14 mouse cellular contexts compared by ENCODE assay signal in the genomic region with DNA sequence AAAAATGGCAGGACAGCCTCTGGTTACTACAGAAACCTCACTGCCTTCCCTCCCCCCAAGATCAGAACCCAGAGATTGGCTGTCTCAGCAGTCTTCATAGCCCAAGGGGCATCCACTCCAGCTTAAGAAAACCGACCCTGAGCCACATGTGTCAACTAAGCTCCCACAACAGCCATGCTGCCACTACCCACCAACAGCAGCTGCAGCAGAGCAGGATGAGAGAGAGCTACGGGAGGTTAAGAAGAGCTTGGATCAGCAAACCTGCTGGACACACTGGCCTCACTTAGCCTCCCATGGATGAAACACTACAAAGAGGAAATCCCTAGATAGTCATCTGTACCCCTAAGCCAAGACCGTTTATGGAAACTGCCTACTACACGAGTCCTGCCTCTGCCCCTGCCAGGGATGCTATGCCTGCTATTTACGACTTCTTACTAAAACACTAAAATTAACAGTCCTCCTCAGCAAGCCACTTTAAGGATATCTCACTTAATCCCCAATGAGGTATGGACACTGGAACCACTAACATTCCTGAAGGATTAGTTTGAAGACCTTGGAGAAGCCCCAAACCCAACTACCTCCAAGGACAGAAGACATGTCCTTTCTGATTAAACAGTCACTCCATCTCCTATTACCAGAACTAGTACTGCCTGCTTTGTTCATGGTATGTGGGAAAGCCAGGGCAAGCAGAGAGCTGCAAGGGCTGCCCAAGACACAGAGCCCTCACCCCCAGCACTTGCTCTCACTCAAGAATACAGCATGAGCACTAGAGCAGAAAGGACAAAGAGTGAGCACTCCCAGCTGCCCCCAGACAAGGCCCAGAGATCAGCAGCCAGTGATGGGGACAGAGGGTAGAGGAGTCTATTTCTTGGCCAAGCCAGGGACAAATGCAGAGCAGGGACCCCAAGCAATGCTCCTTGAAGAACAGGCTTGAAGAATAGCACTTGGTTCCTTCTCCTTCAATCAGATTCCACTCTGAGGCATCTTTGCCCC. TPM values are rescaled to one million over a fixed set of nuclear protein-coding genes. Genes with fewer than 3 reads are reported as not detected.
DNase-seq lines count a peak whose midpoint lies in the region; ATAC-seq lines count a peak whose summit lies in the region.
"Had no signal": no experiment of that assay in that cellular context is flagged by ENCODE, and none has a peak within 500 bp of the region (broad histone marks: within the 10 kb centered on the region; RNA-seq: fewer than 3 reads in every experiment).

No protein-coding gene starts in this region.

- H3K9me3 ChIP-seq in embryonic facial prominence, embryonic 12.5 days = no peaks in the 10 kb centered on the region
- no peaks in the 10 kb centered on the region for H3K9me3 ChIP-seq in embryonic facial prominence, embryonic 10.5 days
- no peaks in the 10 kb centered on the region for H3K9me3 ChIP-seq in heart, embryonic 16.5 days (replicated peaks; ENCODE audit: control insufficient read depth, low read length)
- no peaks in the 10 kb centered on the region for H3K9me3 ChIP-seq in forebrain, embryonic 16.5 days (ENCODE audit: control insufficient read depth, low read length)
- H3K9me3 ChIP-seq: G1E; midbrain, embryonic 15.5 days; neural tube, embryonic 13.5 days had no signal

- DNase-seq in embryonic facial prominence, embryonic 10.5 days (ENCODE audit: low spot score) = no peak
- no peak for DNase-seq in heart, postnatal 10 days
- peak; percentile 61 for DNase-seq in 3134 (ENCODE audit: extremely low read depth, insufficient read length, low spot score)
- no peak for DNase-seq in urinary bladder, postnatal 25 days (ENCODE audit: low spot score)
- DNase-seq: lung, postnatal 4 days had no signal

- H3K9ac ChIP-seq in embryonic facial prominence, embryonic 12.5 days = no peak overlapping the region
- H3K9ac ChIP-seq in heart, embryonic 16.5 days (ENCODE audit: low read length) = no peak overlapping the region
- no peak overlapping the region for H3K9ac ChIP-seq in forebrain, embryonic 16.5 days (replicated peaks; ENCODE audit: low read depth, low read length)
- H3K9ac ChIP-seq: hindbrain, embryonic 14.5 days; midbrain, embryonic 15.5 days; neural tube, embryonic 13.5 days had no signal

- intact Hi-C loops in heart, postnatal 10 days (cut with DNase I) = no loop called here

- H3K4me3 ChIP-seq in embryonic facial prominence, embryonic 12.5 days = no peak overlapping the region
- H3K4me3 ChIP-seq in embryonic facial prominence, embryonic 10.5 days = no peak overlapping the region
- no peak overlapping the region for H3K4me3 ChIP-seq in heart, embryonic 16.5 days (ENCODE audit: low read length)
- no peak overlapping the region for H3K4me3 ChIP-seq in forebrain, embryonic 16.5 days (replicated peaks; ENCODE audit: low read length)
- H3K4me3 ChIP-seq: midbrain, embryonic 15.5 days; neural tube, embryonic 13.5 days had no signal

- H3K27me3 ChIP-seq in embryonic facial prominence, embryonic 12.5 days = no peaks in the 10 kb centered on the region
- H3K27me3 ChIP-seq in embryonic facial prominence, embryonic 10.5 days (replicated peaks; ENCODE audit: low read depth, poor library complexity, severe bottlenecking) = no peaks in the 10 kb centered on the region
- H3K27me3 ChIP-seq in heart, embryonic 16.5 days (ENCODE audit: control insufficient read depth, insufficient read depth, low read length) = no peaks in the 10 kb centered on the region
- H3K27me3 ChIP-seq in forebrain, embryonic 16.5 days (replicated peaks; ENCODE audit: control insufficient read depth, insufficient read depth, low read length) = no peaks in the 10 kb centered on the region
- H3K27me3 ChIP-seq: midbrain, embryonic 15.5 days; neural tube, embryonic 13.5 days had no signal

- H3K4me1 ChIP-seq in embryonic facial prominence, embryonic 12.5 days = peaks cover 7% of the 10 kb centered on the region; the same call in 1 of the 2 replicates
- H3K4me1 ChIP-seq in embryonic facial prominence, embryonic 10.5 days = no peaks in the 10 kb centered on the region
- peaks cover 63% of the 10 kb centered on the region for H3K4me1 ChIP-seq in heart, embryonic 16.5 days (ENCODE audit: control insufficient read depth, insufficient read depth, low read length)
- peaks cover 10% of the 10 kb centered on the region for H3K4me1 ChIP-seq in forebrain, embryonic 16.5 days (replicated peaks; ENCODE audit: control insufficient read depth, insufficient read depth, low read length)
- H3K4me1 ChIP-seq: midbrain, embryonic 15.5 days had no signal

- no peak overlapping the region for H3K27ac ChIP-seq in embryonic facial prominence, embryonic 12.5 days
- no peak overlapping the region for H3K27ac ChIP-seq in embryonic facial prominence, embryonic 10.5 days (replicated peaks)
- H3K27ac ChIP-seq in heart, embryonic 16.5 days (ENCODE audit: low read length) = peak overlapping the region; percentile 22; the same call in 1 of the 2 replicates
- H3K27ac ChIP-seq in forebrain, embryonic 16.5 days (ENCODE audit: low read length) = no peak overlapping the region
- H3K27ac ChIP-seq: hindbrain, embryonic 14.5 days; midbrain, embryonic 15.5 days; neural tube, embryonic 13.5 days had no signal

- no peak overlapping the region for H3K4me2 ChIP-seq in embryonic facial prominence, embryonic 12.5 days (replicated peaks)
- H3K4me2 ChIP-seq in heart, embryonic 16.5 days (ENCODE audit: low read depth, low read length) = no peak overlapping the region
- no peak overlapping the region for H3K4me2 ChIP-seq in forebrain, embryonic 16.5 days (ENCODE audit: low read length)
- H3K4me2 ChIP-seq: hindbrain, embryonic 14.5 days; midbrain, embryonic 15.5 days; neural tube, embryonic 13.5 days had no signal

- peaks cover 98% of the 10 kb centered on the region for H3K36me3 ChIP-seq in embryonic facial prominence, embryonic 12.5 days
- peaks cover 100% of the 10 kb centered on the region for H3K36me3 ChIP-seq in embryonic facial prominence, embryonic 10.5 days (replicated peaks)
- H3K36me3 ChIP-seq in heart, embryonic 16.5 days (ENCODE audit: control insufficient read depth, insufficient read depth) = peaks cover 90% of the 10 kb centered on the region
- peaks cover 35% of the 10 kb centered on the region for H3K36me3 ChIP-seq in forebrain, embryonic 16.5 days (ENCODE audit: control insufficient read depth, insufficient read depth)

- peak; percentile 49; the same call in 1 of the 2 replicates for ATAC-seq in embryonic facial prominence, embryonic 12.5 days (ENCODE audit: insufficient number of reproducible peaks, insufficient read depth, low FRiP score, low TSS enrichment)
- no peak for ATAC-seq in heart, embryonic 16.5 days (replicated peaks; ENCODE audit: extremely low read depth, insufficient read depth, low FRiP score)
- 0 out of 2 replicates have a peak, but pooled peaks have one; percentile 4 for ATAC-seq in forebrain, embryonic 16.5 days
- ATAC-seq in megakaryocyte, adult 5-6 weeks (ENCODE audit: poor library complexity, severe bottlenecking) = no peak
- ATAC-seq: activated CD4-positive, CD25-positive, alpha-beta regulatory T cell, adult 4 months; midbrain, embryonic 15.5 days had no signal

- WGBS in embryonic facial prominence, embryonic 12.5 days = 69% methylated on average over 5 of the region's 5 CpGs
- WGBS in embryonic facial prominence, embryonic 10.5 days = 71% methylated on average over 5 of the region's 5 CpGs
- WGBS in heart, embryonic 16.5 days = 56% methylated on average over 5 of the region's 5 CpGs
- WGBS in forebrain, embryonic 16.5 days = 79% methylated on average over 5 of the region's 5 CpGs

RNA-seq across cellular contexts. Expression of gene Wdr1, which starts 18.3 kb away (rescaled TPM):
- polyA plus RNA-seq in embryonic facial prominence, embryonic 12.5 days (2016; fragmentation: Nextera tagmentation; extraction: Ambion mirVana) = 218 and 219 TPM in 2 replicates
- 200 and 203 TPM in 2 replicates for polyA plus RNA-seq in embryonic facial prominence, embryonic 10.5 days (2016; fragmentation: Nextera tagmentation; extraction: Ambion mirVana)
- 241 and 256 TPM in 2 replicates for polyA plus RNA-seq in heart, embryonic 16.5 days (2015; fragmentation: Nextera tagmentation; extraction: Ambion mirVana)
- total RNA-seq in heart, postnatal 10 days (2021) = 100 to 1,000 TPM; 184 to 188 TPM
- 190 and 193 TPM in 2 replicates for polyA plus RNA-seq in forebrain, embryonic 16.5 days (2015; fragmentation: Nextera tagmentation; extraction: Ambion mirVana)
- total RNA-seq in megakaryocyte, adult 5-6 weeks (2015) = 236 and 293 TPM in 2 replicates
- 418 and 442 TPM in 2 replicates for total RNA-seq in megakaryocyte, adult 5-6 weeks (2017)

RNA-seq across cellular contexts. Expression of gene Slc2a9, which starts 41.8 kb away (rescaled TPM):
- 0.72 and 0.81 TPM in 2 replicates for polyA plus RNA-seq in embryonic facial prominence, embryonic 12.5 days (2016; fragmentation: Nextera tagmentation; extraction: Ambion mirVana)
- 0.34 TPM in 1 of 2 replicates, not detected in the other for polyA plus RNA-seq in embryonic facial prominence, embryonic 10.5 days (2016; fragmentation: Nextera tagmentation; extraction: Ambion mirVana)
- polyA plus RNA-seq in heart, embryonic 16.5 days (2015; fragmentation: Nextera tagmentation; extraction: Ambion mirVana) = 0.62 and 0.64 TPM in 2 replicates
- total RNA-seq in heart, postnatal 10 days (2021) = 1 to 10 TPM; 2.2 to 2.8 TPM
- 0.35 and 0.53 TPM in 2 replicates for polyA plus RNA-seq in forebrain, embryonic 16.5 days (2015; fragmentation: Nextera tagmentation; extraction: Ambion mirVana)
- 3.9 and 7.3 TPM in 2 replicates for total RNA-seq in megakaryocyte, adult 5-6 weeks (2015)
- total RNA-seq in megakaryocyte, adult 5-6 weeks (2017) = 7.8 and 9.2 TPM in 2 replicates

Comparison
In these comparisons a context has a peak if more than half of its experiments do, and no peak if none do; other contexts are left out.
1. ATAC-seq: peak in embryonic facial prominence, embryonic 12.5 days (single experiment) and forebrain, embryonic 16.5 days (single experiment); none in heart, embryonic 16.5 days (single experiment) and megakaryocyte, adult 5-6 weeks (single experiment).